Mouse (Mus musculus) myocyte (in vitro differentiated cells): ENCODE results near the gene Scarb1. TPM values are rescaled to one million over a fixed set of nuclear protein-coding genes. Genes with fewer than 3 reads are reported as not detected.

Experiments used
- H3K27me3 ChIP-seq: one replicate; pipeline ENCODE4 v1.6.1; 2011; ENCODE audit not compliant: control insufficient read depth, insufficient read depth, insufficient read length
- H3K36me3 ChIP-seq: one replicate; pipeline ENCODE4 v1.6.1; 2011; ENCODE audit not compliant: control insufficient read depth, insufficient read depth
- H3K4me2 ChIP-seq: one replicate; pipeline ENCODE4 v1.6.1; 2011; ENCODE audit warnings: low read depth, control low read depth
- H3K4me3 ChIP-seq: one replicate; pipeline ENCODE4 v1.5.1; 2011; ENCODE audit warnings: mild to moderate bottlenecking, control low read depth, moderate library complexity
- H3K79me2 ChIP-seq: one replicate; pipeline ENCODE4 v1.6.1; 2011; ENCODE audit not compliant: control insufficient read depth, insufficient read depth
- H3ac ChIP-seq: one replicate; pipeline ENCODE4 v1.6.1; 2011; ENCODE audit not compliant: control insufficient read depth, insufficient read length
- CEBPB ChIP-seq: IDR thresholded peaks from 2 replicates; pipeline ENCODE4 v1.6.1; 2011; ENCODE audit warnings: mild to moderate bottlenecking, moderate library complexity; ENCODE audit not compliant: poor library complexity, insufficient read depth, severe bottlenecking
- E2F4 ChIP-seq: IDR thresholded peaks from one replicate; pipeline ENCODE4 v1.6.1; 2011; ENCODE audit warnings: mild to moderate bottlenecking, control low read depth, moderate library complexity; ENCODE audit not compliant: insufficient read depth
- MAX ChIP-seq: IDR thresholded peaks from one replicate; pipeline ENCODE4 v1.6.1; 2011; ENCODE audit warnings: low read depth, mild to moderate bottlenecking, control low read depth
- MYOD1 ChIP-seq, 3 experiments: IDR thresholded peaks; one replicate each; pipeline ENCODE4 v1.6.1; 2011; ENCODE audit warnings: control low read depth in 2 of 3, low read depth in 2 of 3, mild to moderate bottlenecking in 2 of 3, moderate library complexity in 1 of 3; ENCODE audit not compliant: insufficient read length in 2 of 3, control insufficient read depth in 1 of 3
- MYOG ChIP-seq, 3 experiments: IDR thresholded peaks; one replicate each; pipeline ENCODE4 v1.6.1; 2011; ENCODE audit warnings: control low read depth in 2 of 3, low read depth in 2 of 3, mild to moderate bottlenecking in 2 of 3; ENCODE audit not compliant: insufficient read length in 2 of 3, control insufficient read depth in 1 of 3, insufficient read depth in 1 of 3
- POLR2A ChIP-seq: IDR thresholded peaks from one replicate; pipeline ENCODE4 v1.6.1; 2011; ENCODE audit warnings: low read depth, mild to moderate bottlenecking, control low read depth, moderate library complexity; ENCODE audit not compliant: insufficient read length
- POLR2AphosphoS2 ChIP-seq: IDR thresholded peaks from one replicate; pipeline ENCODE4 v1.6.1; 2011; ENCODE audit warnings: low read depth, control low read depth; ENCODE audit not compliant: insufficient read length
- REST ChIP-seq: IDR thresholded peaks from one replicate; pipeline ENCODE4 v1.6.1; 2011; ENCODE audit warnings: mild to moderate bottlenecking, control low read depth, moderate library complexity; ENCODE audit not compliant: insufficient read depth, insufficient read length
- SRF ChIP-seq: IDR thresholded peaks from one replicate; pipeline ENCODE4 v1.6.1; 2011; ENCODE audit warnings: low read depth; ENCODE audit not compliant: control insufficient read depth, insufficient read length
- TCF12 ChIP-seq: IDR thresholded peaks from one replicate; pipeline ENCODE4 v1.6.1; 2011; ENCODE audit warnings: mild to moderate bottlenecking, control low read depth; ENCODE audit not compliant: poor library complexity, insufficient read depth, severe bottlenecking
- TCF3 ChIP-seq: IDR thresholded peaks from one replicate; pipeline ENCODE4 v1.6.1; 2011; ENCODE audit warnings: low read depth, control low read depth; ENCODE audit not compliant: insufficient read length
- USF1 ChIP-seq: IDR thresholded peaks from one replicate; pipeline ENCODE4 v1.6.1; 2011; ENCODE audit warnings: low read depth, mild to moderate bottlenecking, control low read depth, moderate library complexity
- polyA plus RNA-seq: library from polyadenylated mRNA; unstranded; fragments of >200 nt; fragmentation: generic; extraction: Trizol; gene quantifications from one replicate; pipeline ENCODE4 v1.2.1, GENCODE M21; 2012; ENCODE audit warnings: missing spikeins

The Scarb1 gene
- polyA plus RNA-seq, 1 experiment = 28.6 TPM

GRCm38 (mm10) chr5:125253448-125253847, 87.4 kb downstream of the Scarb1 start:
- no peak overlapping the region for H3ac ChIP-seq
- TF ChIP-seq USF1 (peak; percentile 62), MAX (no peak), SRF (no peak), POLR2A (no peak), REST (no peak), CEBPB (no peak), MYOG (IDR thresholded peaks at IDR 0.05; ENCODE audit: control insufficient read depth in 1 of 3, insufficient read depth in 1 of 3, insufficient read length in 2 of 3, low read depth in 2 of 3) (peak in 1 of 3 experiments; percentile 29), TCF3 (no peak), POLR2AphosphoS2 (no peak), MYOD1 (IDR thresholded peaks at IDR 0.05; ENCODE audit: control insufficient read depth in 1 of 3, insufficient read length in 2 of 3, low read depth in 2 of 3) (peak; percentile 4 to 47 (median 5)), TCF12 (peak; percentile 57), E2F4 (no peak)
- no peaks in the 10 kb centered on the region for H3K27me3 ChIP-seq
- H3K36me3 ChIP-seq = no peaks in the 10 kb centered on the region
- H3K79me2 ChIP-seq = no peaks in the 10 kb centered on the region
- no peak overlapping the region for H3K4me3 ChIP-seq
- H3K4me2 ChIP-seq = peak overlapping the region; percentile 71

- Histone ChIP-seq H3ac (no peak overlapping the region), H3K27me3 (no peaks in the 10 kb centered on the region), H3K4me2 (peak overlapping the region; percentile 71), H3K4me3 (peak overlapping the region; percentile 9), H3K36me3 (no peaks in the 10 kb centered on the region), H3K79me2 (no peaks in the 10 kb centered on the region)
- TF ChIP-seq TCF12 (peak; percentile 14), CEBPB (no peak), REST (no peak), MYOG (IDR thresholded peaks at IDR 0.05; ENCODE audit: control insufficient read depth in 1 of 3, insufficient read depth in 1 of 3, insufficient read length in 2 of 3, low read depth in 2 of 3) (no peak), POLR2A (no peak), USF1 (no peak), E2F4 (no peak), MYOD1 (IDR thresholded peaks at IDR 0.05; ENCODE audit: control insufficient read depth in 1 of 3, insufficient read length in 2 of 3, low read depth in 2 of 3) (no peak)
Observed at GRCm38 (mm10) chr5:125252664-125253063, 88.2 kb downstream of the Scarb1 start.

DNA sequence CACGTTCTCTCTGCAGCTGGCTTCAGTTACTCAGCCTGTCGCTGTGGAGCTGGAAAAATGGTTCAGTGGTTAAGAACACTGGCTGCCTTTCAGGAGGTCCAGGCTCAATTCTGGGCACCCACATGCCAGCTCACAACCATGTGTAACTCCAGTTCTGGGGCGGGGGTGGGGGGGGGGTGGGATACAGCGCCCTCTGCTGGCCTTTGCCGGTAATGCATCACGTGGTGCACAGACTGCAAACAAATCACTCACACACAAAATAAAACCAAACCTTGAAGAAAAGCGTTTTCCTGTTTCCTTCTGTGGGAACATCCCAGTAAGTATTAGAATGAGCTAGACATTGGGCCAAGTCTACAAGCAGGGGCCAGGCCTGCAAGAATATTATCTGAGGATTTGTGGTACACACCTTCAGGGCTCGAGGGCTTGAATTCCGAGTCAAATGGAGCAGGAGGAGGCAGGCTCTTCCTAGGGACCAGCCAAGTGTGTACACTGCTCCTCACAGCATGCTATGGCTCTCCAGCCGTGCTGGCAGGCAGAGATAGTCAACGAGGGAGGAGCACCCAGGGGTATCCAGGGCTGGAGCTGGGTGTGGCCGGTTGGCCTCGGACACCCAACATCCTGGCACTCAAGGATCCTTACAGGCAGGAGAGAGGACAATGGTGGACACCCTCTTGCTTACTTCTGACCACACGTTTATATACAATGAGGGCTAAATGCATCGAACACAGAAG, 88.8 kb downstream of the Scarb1 start:
- Histone ChIP-seq H3K36me3 (no peaks in the 10 kb centered on the region), H3K4me3 (peak overlapping the region; percentile 9), H3K79me2 (no peaks in the 10 kb centered on the region), H3K27me3 (no peaks in the 10 kb centered on the region), H3K4me2 (peak overlapping the region; percentile 71), H3ac (no peak overlapping the region)
- TF ChIP-seq MYOD1 (IDR thresholded peaks at IDR 0.05; ENCODE audit: control insufficient read depth in 1 of 3, insufficient read length in 2 of 3, low read depth in 2 of 3) (no peak), USF1 (peak; percentile 79), POLR2A (peak; percentile 46)

DNA sequence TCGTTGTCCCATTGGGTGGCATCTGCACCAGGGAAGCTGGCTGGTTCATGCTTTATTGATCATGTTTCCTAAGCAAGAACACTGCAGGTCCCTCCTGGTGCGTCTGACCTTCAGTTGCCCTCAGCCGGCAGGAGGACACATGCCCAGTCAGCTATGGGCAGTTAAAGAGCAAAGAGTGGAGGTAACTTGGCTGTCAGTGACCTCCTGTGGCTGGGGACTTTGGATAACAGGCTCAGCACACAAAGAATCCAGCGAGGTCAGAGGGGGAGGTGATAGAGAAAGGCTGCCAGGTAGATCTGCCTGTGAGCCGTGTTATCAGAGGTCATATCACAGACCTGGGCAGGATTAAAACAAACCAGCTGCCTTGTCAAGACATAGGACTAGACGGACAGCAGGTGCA, 91.7 kb downstream of the Scarb1 start:
- Histone ChIP-seq H3K4me3 (no peak overlapping the region), H3K27me3 (no peaks in the 10 kb centered on the region)
- TF ChIP-seq POLR2A = no peak
- no peak for TF ChIP-seq MAX

GRCm38 (mm10) chr5:125246711-125247110, 94.2 kb downstream of the Scarb1 start:
- no peak overlapping the region for H3K4me3 ChIP-seq
- no peak overlapping the region for H3K4me2 ChIP-seq
- TF ChIP-seq TCF3 (no peak), E2F4 (no peak), MYOG (IDR thresholded peaks at IDR 0.05; ENCODE audit: control insufficient read depth in 1 of 3, insufficient read depth in 1 of 3, insufficient read length in 2 of 3, low read depth in 2 of 3) (no peak), CEBPB (peak; percentile 83), POLR2AphosphoS2 (no peak), MYOD1 (IDR thresholded peaks at IDR 0.05; ENCODE audit: control insufficient read depth in 1 of 3, insufficient read length in 2 of 3, low read depth in 2 of 3) (no peak), POLR2A (no peak)
- H3K36me3 ChIP-seq = no peaks in the 10 kb centered on the region
- no peaks in the 10 kb centered on the region for H3K79me2 ChIP-seq
- H3ac ChIP-seq = no peak overlapping the region
- no peaks in the 10 kb centered on the region for H3K27me3 ChIP-seq

More for the DNA sequence above, 91.7 kb downstream of the Scarb1 start:
- Histone ChIP-seq H3K79me2 (no peaks in the 10 kb centered on the region), H3K36me3 (no peaks in the 10 kb centered on the region), H3ac (no peak overlapping the region), H3K4me2 (no peak overlapping the region)
